Mouse (Mus musculus) liver, embryonic 11.5 days (tissue): ENCODE data around the gene Uck1. TPM values are rescaled to one million over a fixed set of nuclear protein-coding genes. Genes with fewer than 3 reads are reported as not detected.

ENCODE experiments used
- ATAC-seq: fragments of 200-750 bp; cut with Nextera tagmentation; replicated peaks from 2 replicates; pipeline ENCODE4 v1.8.0; 2017; ENCODE audit warnings: moderate number of reproducible peaks, mild to moderate bottlenecking, moderate TSS enrichment, moderate library complexity; ENCODE audit not compliant: low FRiP score
- DNase-seq: peaks from one replicate; pipeline ENCODE4 v3.0.0-alpha.2; 2017; ENCODE audit warnings: low spot score
- H3K27ac ChIP-seq: fragments of 300-500 bp; sonication (generic); 2 replicates; pipeline ENCODE4 v1.5.1; 2014; ENCODE audit warnings: mild to moderate bottlenecking, low read depth, low read length, control low read depth
- H3K27me3 ChIP-seq: fragments of 300-500 bp; sonication (generic); replicated peaks from 2 replicates; pipeline ENCODE4 v1.6.1; 2014; ENCODE audit warnings: low read length, mixed read lengths; ENCODE audit not compliant: control insufficient read depth, insufficient read depth
- H3K36me3 ChIP-seq: fragments of 300-500 bp; sonication (generic); 2 replicates; pipeline ENCODE4 v1.6.1; 2014; ENCODE audit warnings: mild to moderate bottlenecking, low read length, moderate library complexity, mixed read lengths; ENCODE audit not compliant: control insufficient read depth, insufficient read depth
- H3K4me1 ChIP-seq: fragments of 300-500 bp; sonication (generic); replicated peaks from 2 replicates; pipeline ENCODE4 v1.6.1; 2014; ENCODE audit warnings: low read length, mixed read lengths; ENCODE audit not compliant: control insufficient read depth, insufficient read depth
- H3K4me2 ChIP-seq: fragments of 300-500 bp; sonication (generic); 2 replicates; pipeline ENCODE4 v1.6.1; 2014; ENCODE audit warnings: mild to moderate bottlenecking, control low read depth, moderate library complexity
- H3K4me3 ChIP-seq: fragments of 300-500 bp; sonication (generic); 2 replicates; pipeline ENCODE4 v1.5.1; 2014; ENCODE audit warnings: low read depth, low read length, control low read depth
- H3K9ac ChIP-seq: fragments of 300-500 bp; sonication (generic); 2 replicates; pipeline ENCODE4 v1.6.1; 2014; ENCODE audit warnings: low read depth, low read length, control low read depth
- H3K9me3 ChIP-seq: fragments of 300-500 bp; sonication (generic); 2 replicates; pipeline ENCODE4 v1.6.1; 2016; ENCODE audit warnings: low read length, inconsistent platforms, mixed read lengths; ENCODE audit not compliant: control insufficient read depth
- WGBS: fragments of 180-500 bp; shearing (Covaris S2); extraction: QIAGEN DNeasy Blood & Tissue Kit; methylation state at CpG from one replicate; pipeline ENCODE4 v1.1.7; 2014; 5-methylcytosine and 5-hydroxymethylcytosine counted together
- polyA plus RNA-seq: library from polyadenylated mRNA; unstranded; fragments of >200 nt; fragmentation: Nextera tagmentation; extraction: Ambion mirVana; gene quantifications from 2 replicates; pipeline ENCODE4 v1.2.1, GENCODE M21; 2014

Uck1 gene
- polyA plus RNA-seq: 57.3 and 59.5 TPM in 2 replicates

GRCm38 (mm10) chr2:32259657-32260417 is at the start of gene Uck1:
TSS of gene Uck1 (minus strand) at chr2:32260159.
- peak within 1 kb of the TSS; percentile 63 for H3K27ac ChIP-seq
- WGBS: 2% methylated on average over 59 of the region's 59 CpGs
- H3K4me2 ChIP-seq: peak within 1 kb of the TSS; percentile 91
- H3K27me3 ChIP-seq: no peaks in the 10 kb centered on the region
- DNase-seq (peak; percentile 90), ATAC-seq (peak; percentile 97)
- peaks cover 14% of the 10 kb centered on the region for H3K4me1 ChIP-seq
- H3K4me3 ChIP-seq: peak within 1 kb of the TSS; percentile 92
- peaks cover 19% of the 10 kb centered on the region for H3K36me3 ChIP-seq
- peak within 1 kb of the TSS; percentile 89 for H3K9ac ChIP-seq
- H3K9me3 ChIP-seq: no peaks in the 10 kb centered on the region

DNA sequence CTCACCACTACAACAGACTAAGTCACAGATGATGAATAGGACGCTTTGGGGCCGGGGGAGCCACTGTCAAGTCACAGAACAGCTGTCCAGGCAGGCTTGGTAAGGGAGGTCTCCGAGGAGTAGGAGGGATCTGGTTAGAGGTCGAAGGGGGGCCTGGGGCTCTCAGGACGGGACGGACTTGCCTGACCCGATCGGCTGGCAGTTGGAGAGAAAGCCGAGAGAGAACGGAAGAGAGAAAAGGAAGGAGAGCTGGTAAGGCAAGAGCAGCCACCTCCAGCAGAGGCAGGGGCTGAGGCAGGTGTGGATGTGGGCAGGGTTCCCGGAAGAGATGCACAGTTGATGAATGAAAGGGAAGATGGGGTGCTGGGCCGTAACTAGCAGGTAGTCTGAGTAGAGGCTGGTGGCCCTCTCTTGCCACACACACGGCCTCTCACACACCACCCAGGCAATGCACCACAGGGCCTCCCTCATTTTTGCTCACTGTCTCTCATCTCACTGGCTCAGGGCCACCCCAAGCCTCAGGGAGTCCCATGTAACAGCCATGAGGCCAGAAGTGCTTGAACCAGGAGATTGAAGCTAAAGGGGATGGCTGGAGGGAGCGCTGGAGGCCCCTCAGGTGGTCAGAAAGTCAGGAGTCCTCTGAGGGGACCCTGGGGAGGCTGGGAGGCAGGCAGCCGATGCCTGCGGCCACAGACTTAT is 49.1 kb upstream of the Uck1 start:
- Histone ChIP-seq H3K4me3 (no peak overlapping the region), H3K36me3 (peaks cover 24% of the 10 kb centered on the region), H3K4me1 (peaks cover 14% of the 10 kb centered on the region), H3K27ac (no peak overlapping the region), H3K9ac (no peak overlapping the region), H3K4me2 (no peak overlapping the region), H3K27me3 (peaks cover 11% of the 10 kb centered on the region), H3K9me3 (no peaks in the 10 kb centered on the region)
- 88% methylated on average over 16 of the region's 16 CpGs for WGBS
- no peak for DNase-seq
- no peak for ATAC-seq

DNA sequence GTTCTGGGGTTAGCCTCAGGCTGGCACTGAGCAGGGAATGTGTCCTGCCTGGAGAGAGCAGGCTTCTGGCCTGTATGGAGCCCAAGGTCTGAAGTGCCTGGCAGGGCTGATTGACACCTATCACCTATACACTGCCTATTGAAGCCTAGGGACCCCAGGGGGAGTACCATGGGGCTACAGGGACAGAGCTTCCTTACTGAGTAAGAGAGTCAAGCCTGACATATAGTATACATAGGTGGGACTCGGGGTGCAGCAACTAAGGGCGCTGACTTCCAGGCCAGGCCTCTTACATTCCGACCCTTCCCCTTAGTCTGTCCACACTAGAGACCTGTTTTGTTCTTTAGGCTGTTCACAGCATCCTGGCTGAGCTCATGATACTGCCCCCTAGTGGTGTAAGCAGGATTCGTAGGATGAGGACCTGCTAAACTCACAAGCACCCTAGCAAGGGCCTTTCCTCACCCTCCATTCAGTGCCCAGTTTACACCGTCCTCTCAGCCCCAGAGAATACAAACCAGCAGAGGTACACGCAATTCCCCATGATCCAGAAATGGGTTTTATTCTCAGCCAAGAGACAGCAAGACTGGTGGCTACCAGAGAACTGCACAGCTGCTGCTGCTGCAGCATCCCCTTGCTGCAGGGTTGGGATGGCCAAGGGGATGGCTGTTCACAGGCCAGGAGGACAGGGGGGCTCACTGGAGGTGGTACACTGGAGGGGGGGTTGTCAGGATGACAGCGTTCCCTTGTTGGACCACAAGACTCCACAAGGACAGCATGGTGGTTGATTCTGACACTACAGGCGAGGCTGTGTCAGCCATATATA is 48.2 kb upstream of the Uck1 start:
- DNase-seq: no peak
- no peak for ATAC-seq
- 48% methylated on average over 8 of the region's 8 CpGs for WGBS
- H3K9me3 ChIP-seq: no peaks in the 10 kb centered on the region
- H3K27me3 ChIP-seq: peaks cover 8% of the 10 kb centered on the region
- no peak overlapping the region for H3K27ac ChIP-seq
- no peak overlapping the region for H3K4me2 ChIP-seq
- peaks cover 14% of the 10 kb centered on the region for H3K4me1 ChIP-seq
- no peak overlapping the region for H3K4me3 ChIP-seq
- H3K36me3 ChIP-seq: peaks cover 32% of the 10 kb centered on the region
- H3K9ac ChIP-seq: no peak overlapping the region

- no peak overlapping the region for H3K4me3 ChIP-seq
- no peak overlapping the region for H3K27ac ChIP-seq
- H3K9ac ChIP-seq: no peak overlapping the region
- ATAC-seq (no peak), DNase-seq (no peak)
- peaks cover 39% of the 10 kb centered on the region for H3K36me3 ChIP-seq
- H3K4me2 ChIP-seq: no peak overlapping the region
- H3K27me3 ChIP-seq: peaks cover under 1% of the 10 kb centered on the region
- H3K4me1 ChIP-seq: peaks cover 10% of the 10 kb centered on the region
- H3K9me3 ChIP-seq: no peaks in the 10 kb centered on the region
- 79% methylated on average over 6 of the region's 6 CpGs for WGBS
Observed at GRCm38 (mm10) chr2:32307247-32307798, 47.4 kb upstream of the Uck1 start.

GRCm38 (mm10) chr2:32306176-32306575 is 46.2 kb upstream of the Uck1 start:
- Histone ChIP-seq H3K9ac (no peak overlapping the region), H3K27ac (no peak overlapping the region), H3K4me3 (no peak overlapping the region), H3K27me3 (no peaks in the 10 kb centered on the region; the same call in 1 of the 2 replicates), H3K4me1 (0 out of 2 replicates have a peak, but pooled peaks cover 3% of the 10 kb centered on the region), H3K4me2 (no peak overlapping the region), H3K9me3 (no peaks in the 10 kb centered on the region), H3K36me3 (peaks cover 45% of the 10 kb centered on the region)
- ATAC-seq (no peak), DNase-seq (no peak)
- WGBS: 90% methylated on average over 9 of the region's 9 CpGs

DNA sequence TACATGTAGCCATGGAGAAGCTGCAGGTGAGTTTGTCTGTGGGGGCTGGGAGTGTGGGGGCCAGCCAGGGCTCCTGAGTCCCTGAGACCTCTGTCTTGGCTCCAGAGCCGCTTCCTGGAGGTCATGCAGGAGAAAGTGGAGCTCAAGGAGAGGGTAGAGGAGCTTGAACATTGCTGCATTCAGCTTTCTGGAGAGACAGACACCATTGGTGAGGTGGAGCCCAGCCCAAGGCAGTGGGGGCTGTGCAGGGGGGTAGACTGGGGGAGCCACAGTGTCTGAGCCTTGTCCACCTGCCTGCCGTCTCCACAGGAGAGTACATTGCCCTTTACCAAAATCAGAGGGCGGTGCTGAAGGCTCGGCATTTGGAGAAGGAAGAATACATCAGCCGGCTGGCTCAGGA is 45.7 kb upstream of the Uck1 start:
- no peak overlapping the region for H3K9ac ChIP-seq
- no peak overlapping the region for H3K4me2 ChIP-seq
- H3K27ac ChIP-seq: no peak overlapping the region
- 0 out of 2 replicates have a peak, but pooled peaks cover 3% of the 10 kb centered on the region for H3K4me1 ChIP-seq
- H3K4me3 ChIP-seq: no peak overlapping the region
- no peaks in the 10 kb centered on the region; the same call in 1 of the 2 replicates for H3K27me3 ChIP-seq
- no peak for ATAC-seq
- no peak for DNase-seq
- 91% methylated on average over 5 of the region's 5 CpGs for WGBS
- H3K9me3 ChIP-seq: no peaks in the 10 kb centered on the region
- H3K36me3 ChIP-seq: peaks cover 45% of the 10 kb centered on the region

- H3K27ac ChIP-seq: no peak overlapping the region
- H3K4me1 ChIP-seq: no peaks in the 10 kb centered on the region
- no peak overlapping the region for H3K4me2 ChIP-seq
- no peak for DNase-seq
- no peak for ATAC-seq
- H3K9ac ChIP-seq: no peak overlapping the region
- peaks cover 49% of the 10 kb centered on the region for H3K36me3 ChIP-seq
- 66% methylated on average over 8 of the region's 8 CpGs for WGBS
- H3K27me3 ChIP-seq: no peaks in the 10 kb centered on the region
- H3K4me3 ChIP-seq: no peak overlapping the region
- H3K9me3 ChIP-seq: no peaks in the 10 kb centered on the region
Observed at GRCm38 (mm10) chr2:32304145-32304832, 44.3 kb upstream of the Uck1 start.

GRCm38 (mm10) chr2:32302952-32303351 is 43.0 kb upstream of the Uck1 start:
- Histone ChIP-seq H3K9ac (no peak overlapping the region), H3K27me3 (no peaks in the 10 kb centered on the region), H3K4me2 (no peak overlapping the region), H3K36me3 (peaks cover 56% of the 10 kb centered on the region), H3K4me1 (no peaks in the 10 kb centered on the region), H3K27ac (no peak overlapping the region), H3K9me3 (no peaks in the 10 kb centered on the region), H3K4me3 (no peak overlapping the region)
- WGBS: 93% methylated on average over 10 of the region's 10 CpGs
- DNase-seq (no peak), ATAC-seq (no peak)
